Mouse (Mus musculus) heart, postnatal 36 days (tissue): ENCODE data around the gene Tmed1. TPM values are rescaled to one million over a fixed set of nuclear protein-coding genes. Genes with fewer than 3 reads are reported as not detected.
"Not testable (repeated sequence)": the region's sequence is repeated elsewhere in the genome, so short reads cannot be mapped to it uniquely, and the experiment has no call there.

ENCODE experiments used
- DNase-seq, 2 experiments: peaks; one replicate each; pipeline ENCODE4 v3.0.0; 2021 to 2022
- intact Hi-C: fragments of 180-260 bp; cut with DNase I; formaldehyde crosslinking; loops from one replicate; pipeline ENCODE4 v1.15.1; 2025
- total RNA-seq, 2 experiments: library from RNA; stranded (reverse); gene quantifications; 2 replicates each; pipeline ENCODE4 v1.2.3; 2021

Tmed1 gene
- total RNA-seq, 2 experiments from 2014 or later, result 44.9 to 46.9 TPM

- no peak for DNase-seq
- intact Hi-C loops, result no loop called here
These were observed 16.5 kb upstream of the Tmed1 start for GRCm38 (mm10) chr9:21526634-21526944.

GRCm38 (mm10) chr9:21525937-21526633 is 16.0 kb upstream of the Tmed1 start, which contains the start of gene AB124611:
Gene AB124611 (plus strand): TSS chr9:21526176.
- intact Hi-C loops, result no loop called here
- peak in 1 of 2 experiments; percentile 43 for DNase-seq

GRCm38 (mm10) chr9:21525142-21525936 is 15.3 kb upstream of the Tmed1 start:
- intact Hi-C loops, result no loop called here
- no peak for DNase-seq

GRCm38 (mm10) chr9:21518690-21519089 is 8.6 kb upstream of the Tmed1 start:
- DNase-seq, intact Hi-C loops: not testable (repeated sequence)

DNA sequence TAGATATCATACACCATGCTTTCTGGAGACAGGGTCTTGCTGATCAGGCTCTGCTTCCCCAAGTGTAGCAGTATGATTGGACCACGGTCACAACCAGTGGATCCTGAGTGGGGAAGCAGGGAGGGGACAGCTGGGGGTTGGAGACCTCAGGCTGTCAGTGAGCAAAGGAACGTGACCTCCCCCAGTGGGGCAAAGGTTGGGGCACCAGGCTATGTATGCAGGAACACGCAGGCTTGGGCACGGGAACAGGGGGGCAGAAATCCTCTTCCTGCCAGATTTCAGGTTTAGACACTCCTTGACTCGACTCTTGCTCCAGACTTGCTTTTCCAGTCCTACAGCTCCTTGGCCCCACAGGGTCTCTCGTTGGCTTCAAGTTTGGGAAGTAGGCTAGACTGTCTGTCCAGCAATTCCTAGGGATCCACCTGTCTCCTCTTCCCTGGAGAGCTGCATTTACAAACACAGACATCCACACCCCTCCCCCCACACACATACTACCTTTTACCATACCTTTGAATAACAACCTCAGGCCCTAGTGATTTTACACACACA is 8.0 kb upstream of the Tmed1 start:
- intact Hi-C loops, result no loop called here
- DNase-seq, result no peak

DNA sequence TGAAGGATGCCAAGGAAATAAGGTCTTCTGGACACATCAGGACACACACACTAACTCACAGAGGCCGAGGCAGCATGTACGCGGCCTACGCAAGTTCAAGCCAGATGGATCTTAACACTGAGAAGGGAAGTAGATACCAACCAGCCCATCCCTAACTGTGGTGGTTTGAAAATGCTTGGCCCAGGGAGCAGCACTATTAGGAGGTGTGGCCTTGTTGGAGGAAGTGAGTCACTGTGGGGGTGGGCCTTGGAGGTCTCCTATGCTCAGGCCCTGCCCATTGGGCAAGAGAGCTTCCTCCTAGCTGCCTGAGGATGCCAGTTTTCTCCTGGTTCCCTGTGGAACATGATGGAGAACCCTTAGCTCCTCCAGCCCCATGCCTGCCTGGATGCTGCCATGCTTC is 3.4 kb upstream of the Tmed1 start:
- DNase-seq, result no peak
- intact Hi-C loops, result no loop called here

GRCm38 (mm10) chr9:21511052-21511451 is 1.0 kb upstream of the Tmed1 start:
- DNase-seq, result no peak
- intact Hi-C loops, result loop anchor here (2.0 kb wide), 1 partner anchor 36 kb away; the partner anchor contains the start of gene Carm1

- intact Hi-C loops, result loop anchor here (2.0 kb wide), 1 partner anchor 36 kb away; the partner anchor contains the start of gene Carm1
- no peak for DNase-seq
These were observed 600 bp upstream of the Tmed1 start for GRCm38 (mm10) chr9:21510689-21511015.

- intact Hi-C loops, result no loop called here
- no peak for DNase-seq
These were observed 1.1 kb downstream of the Tmed1 start for GRCm38 (mm10) chr9:21508871-21509404.

GRCm38 (mm10) chr9:21507753-21508430 is 2.2 kb downstream of the Tmed1 start:
- no peak for DNase-seq
- intact Hi-C loops, result no loop called here

GRCm38 (mm10) chr9:21505767-21506166 is 4.3 kb downstream of the Tmed1 start:
- no peak for DNase-seq
- intact Hi-C loops, result no loop called here

- intact Hi-C loops, result no loop called here
- DNase-seq, result no peak
These were observed 6.7 kb downstream of the Tmed1 start for GRCm38 (mm10) chr9:21503352-21503751.

DNA sequence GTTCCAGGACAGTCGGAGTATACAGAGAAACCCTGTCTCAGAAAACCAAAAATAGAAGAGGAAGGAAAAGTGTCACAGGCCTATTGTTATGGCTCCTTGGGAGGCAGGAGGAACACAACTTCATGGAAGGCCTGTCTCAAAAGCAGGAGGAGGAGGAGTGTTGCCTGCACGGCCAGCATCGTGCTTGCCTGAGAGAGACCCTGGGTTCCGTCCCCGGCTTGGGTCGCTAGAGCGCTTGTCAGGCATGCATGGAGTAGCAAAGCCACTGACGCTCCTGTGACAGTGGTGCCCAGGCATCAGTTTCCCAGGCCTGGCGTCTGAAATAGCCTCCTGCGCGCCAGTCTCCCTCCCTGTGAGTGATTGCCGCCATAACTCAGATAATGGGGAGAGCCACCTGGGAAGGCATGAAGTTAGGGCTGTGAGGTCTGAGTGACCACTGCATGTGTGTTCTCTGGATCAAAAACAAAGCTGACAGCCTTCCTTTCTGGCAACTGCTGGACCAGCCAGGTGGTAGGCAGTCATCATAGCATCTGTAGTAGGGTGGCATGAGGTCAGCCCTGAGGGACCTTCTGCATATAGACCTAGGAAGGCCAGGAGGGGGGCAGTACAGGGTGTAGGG is 11.7 kb downstream of the Tmed1 start:
- DNase-seq, result no peak
- intact Hi-C loops, result no loop called here

DNA sequence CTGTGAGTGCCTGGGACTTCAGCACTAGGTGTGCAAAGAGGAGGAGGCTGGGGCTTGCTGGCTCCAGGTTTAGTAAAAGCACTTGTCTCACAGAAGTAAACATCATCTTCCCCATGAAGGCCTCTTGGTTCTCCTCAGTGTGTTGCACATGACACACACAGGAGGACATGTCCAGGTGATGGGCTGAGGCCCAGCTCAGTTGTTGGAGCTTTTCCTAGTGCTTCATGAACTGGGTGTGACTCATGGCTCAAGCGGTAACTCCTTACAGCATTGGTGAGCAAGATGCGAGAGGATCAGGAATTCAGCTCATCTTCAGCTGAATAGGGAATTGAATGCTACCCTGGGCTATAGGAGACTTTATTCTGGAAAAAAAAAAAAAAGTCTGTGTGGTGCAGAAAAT is 12.4 kb downstream of the Tmed1 start:
- intact Hi-C loops, result no loop called here
- no peak for DNase-seq

DNA sequence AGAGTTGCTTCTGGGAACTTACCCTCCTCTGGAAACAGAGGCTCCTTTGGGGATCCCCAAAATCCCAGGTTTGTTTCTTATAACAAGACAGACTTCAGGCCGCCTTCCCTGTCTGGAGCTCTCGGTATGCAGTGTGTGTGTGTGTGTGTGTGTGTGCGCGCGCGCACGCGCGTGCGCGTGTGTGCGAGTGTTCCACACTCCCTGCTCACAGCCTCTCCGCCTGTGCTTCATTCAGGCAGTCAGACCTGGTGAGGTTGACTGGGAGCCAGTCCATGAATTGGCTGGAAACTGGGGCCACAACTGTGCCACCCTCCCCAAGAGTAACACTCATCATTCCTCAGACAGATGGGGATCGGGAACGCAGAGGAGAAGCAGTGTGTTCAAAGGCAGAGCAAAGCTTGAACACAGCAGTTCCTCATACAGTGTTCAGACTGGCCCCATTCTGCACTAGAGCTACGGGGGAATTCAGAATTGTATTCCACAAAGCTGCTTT is 13.0 kb downstream of the Tmed1 start:
- intact Hi-C loops, result no loop called here
- no peak for DNase-seq

- intact Hi-C loops, result no loop called here
- peak; percentile 49 to 55 for DNase-seq
These were observed 13.6 kb downstream of the Tmed1 start for GRCm38 (mm10) chr9:21496308-21497049.

DNA sequence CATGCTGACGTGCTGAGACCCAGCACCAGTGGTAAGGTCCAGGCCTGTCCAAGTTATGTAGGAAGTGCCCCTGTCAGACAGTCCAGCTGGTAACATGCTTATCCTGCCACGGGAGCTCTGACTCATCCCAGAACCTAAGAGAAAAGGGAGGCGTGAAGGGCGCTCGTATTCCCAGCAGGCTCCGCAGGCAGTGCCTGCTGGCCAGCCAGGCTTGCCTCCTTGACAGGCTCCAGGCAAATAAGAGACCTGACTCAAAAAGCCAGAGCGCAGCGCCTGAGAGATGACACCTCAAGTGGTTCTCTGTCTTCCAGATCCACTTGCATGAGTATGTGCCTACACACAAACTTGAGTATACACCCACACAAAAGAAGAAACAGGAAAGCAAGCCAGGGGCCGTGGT is 15.3 kb downstream of the Tmed1 start:
- intact Hi-C loops, result no loop called here
- DNase-seq, result no peak

GRCm38 (mm10) chr9:21493907-21494306 is 16.1 kb downstream of the Tmed1 start:
- intact Hi-C loops, result no loop called here
- no peak for DNase-seq

DNA sequence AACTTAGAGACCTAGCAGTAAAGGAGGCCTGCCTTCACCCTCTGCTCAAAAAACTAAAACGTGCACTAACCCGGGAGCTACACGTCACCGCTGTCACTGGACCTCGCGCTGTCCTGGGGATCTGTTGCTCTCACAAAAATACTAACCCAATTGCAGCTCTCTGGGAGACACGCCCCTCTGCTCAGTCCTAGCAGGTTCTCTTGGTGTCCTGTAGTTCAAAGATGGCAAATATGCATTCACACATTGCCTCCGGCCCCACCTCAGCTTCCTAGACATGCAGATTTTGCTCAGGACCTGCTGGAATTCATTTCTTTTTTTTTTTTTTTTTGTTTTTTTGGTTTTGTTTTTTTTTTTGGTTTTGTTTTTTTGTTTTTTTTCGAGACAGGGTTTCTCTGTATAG is 19.4 kb downstream of the Tmed1 start:
- no peak for DNase-seq
- intact Hi-C loops, result no loop called here

DNA sequence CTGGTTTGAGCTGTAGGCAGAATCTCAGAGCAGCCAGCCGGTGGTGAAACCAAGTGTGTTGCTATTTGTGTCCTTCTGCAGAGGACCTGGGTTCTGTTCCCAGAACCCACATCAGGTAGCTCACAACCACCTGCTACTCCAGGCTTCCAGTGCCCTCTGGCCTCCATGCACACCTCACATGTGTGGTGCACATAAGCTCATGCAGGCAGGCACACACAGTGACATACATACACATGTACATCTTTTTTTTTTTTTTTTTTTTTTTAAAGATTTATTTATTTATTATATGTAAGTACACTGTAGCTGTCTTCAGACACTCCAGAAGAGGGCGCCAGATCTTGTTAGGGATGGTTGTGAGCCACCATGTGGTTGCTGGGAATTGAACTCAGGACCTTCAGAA is 21.8 kb downstream of the Tmed1 start:
- DNase-seq, intact Hi-C loops: not testable (repeated sequence)
